25 mouse cellular contexts compared by ENCODE assay signal in the genomic region with DNA sequence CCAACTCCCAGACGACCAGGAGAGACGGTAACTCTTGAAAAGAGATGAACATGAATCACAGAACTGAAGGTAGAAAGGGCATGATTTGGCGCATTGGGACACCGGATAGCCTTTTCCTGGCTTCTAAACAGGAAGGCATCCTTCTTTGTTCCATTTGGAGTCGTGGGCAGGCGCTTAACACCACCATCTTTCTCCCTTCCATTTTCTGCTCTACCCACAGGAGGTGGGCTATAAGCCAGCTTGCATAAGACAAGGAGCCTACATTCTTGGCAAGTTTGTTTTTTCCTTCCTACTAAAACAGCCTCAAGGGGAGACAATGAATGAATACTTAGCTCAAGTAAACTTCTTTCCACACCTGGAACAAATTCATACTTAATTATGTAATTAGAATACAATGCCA. TPM values are rescaled to one million over a fixed set of nuclear protein-coding genes. Genes with fewer than 3 reads are reported as not detected.
"Had no signal": no experiment of that assay in that cellular context is flagged by ENCODE, and none has a peak within 500 bp of the region (broad histone marks: within the 10 kb centered on the region; RNA-seq: fewer than 3 reads in every experiment).

No protein-coding gene starts in this region.

- ATAC-seq: intestine, postnatal 0 days had no signal

- H3K27ac ChIP-seq: kidney, postnatal 0 days; layer of hippocampus, adult 2 months; liver, embryonic 13.5 days; stomach, postnatal 0 days had no signal

- DNase-seq: kidney, adult 2 months; kidney, postnatal 25 days; layer of hippocampus, adult 9-11 months; liver, embryonic 13.5 days; lung, adult 2 months; lung, postnatal 14 days; lung, postnatal 4 days; midbrain, embryonic 14.5 days; thymus, postnatal 25 days had no signal

- H3K4me1 ChIP-seq: liver, embryonic 13.5 days had no signal

- H3K4me3 ChIP-seq: layer of hippocampus, adult 2 months; liver, embryonic 13.5 days had no signal

RNA-seq across cellular contexts. Expression of a gene that starts 55.3 kb away (rescaled TPM):
- total RNA-seq: layer of hippocampus, adult 2 months; layer of hippocampus, postnatal 25 days; left cerebral cortex, postnatal 25 days; megakaryocyte progenitor cell, adult 5-6 weeks; megakaryocyte-erythroid progenitor cell, adult 5-6 weeks; midbrain, postnatal 0 days had no signal
- polyA plus RNA-seq: limb, embryonic 11.5 days; limb, embryonic 14.5 days; lung, adult 2 months; midbrain, embryonic 11.5 days; midbrain, embryonic 14.5 days; midbrain, postnatal 0 days; neural tube, embryonic 11.5 days; neural tube, embryonic 14.5 days; stomach, embryonic 14.5 days; stomach, postnatal 0 days; thymus, postnatal 0 days had no signal
